Mouse (Mus musculus): ENCODE data around the gene Tmem43.

The Tmem43 gene

DNA sequence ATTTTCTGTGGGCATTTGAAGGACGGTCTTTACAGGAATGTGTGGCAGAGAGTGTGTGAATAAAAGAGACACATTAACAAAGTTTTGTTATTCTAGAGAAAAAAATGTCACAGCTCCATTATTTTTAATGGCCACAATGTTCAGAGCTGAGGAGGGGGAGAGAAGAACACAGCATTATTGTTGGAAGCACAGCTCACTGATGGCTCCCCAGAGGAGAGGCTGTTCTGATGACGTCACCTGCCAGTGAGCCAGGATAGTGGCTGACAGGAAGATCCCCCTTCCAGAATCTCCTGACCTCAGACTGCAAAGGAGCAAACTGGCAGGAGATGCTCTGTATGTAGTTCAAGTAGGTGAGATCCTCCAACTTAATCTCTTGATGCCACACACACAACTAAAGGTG, 60.3 kb downstream of the Tmem43 start:
- DNase-seq (ENCODE audit: low spot score in 2 of 2): no peak

DNA sequence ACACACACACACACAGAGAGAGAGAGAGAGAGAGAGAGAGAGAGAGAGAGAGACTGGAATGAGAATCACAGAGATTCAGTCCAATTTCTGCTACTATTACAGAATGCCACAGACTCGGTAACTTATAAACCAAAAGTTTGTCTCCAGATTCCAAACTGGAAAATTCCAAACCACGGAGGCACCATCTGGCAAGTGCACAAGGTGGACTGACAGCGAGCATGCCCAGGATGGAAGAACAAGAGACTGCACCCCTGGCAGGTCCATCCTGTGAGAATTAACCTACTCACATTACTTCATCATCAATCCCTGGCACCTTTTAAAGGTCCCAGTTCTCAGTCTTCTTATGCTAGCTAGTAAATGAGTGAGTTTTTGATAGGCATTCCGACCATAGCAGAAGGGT, 60.8 kb downstream of the Tmem43 start:
- DNase-seq (ENCODE audit: low spot score in 2 of 2): no peak

GRCm38 (mm10) chr6:91535231-91535630, 61.7 kb downstream of the Tmem43 start:
- no peak for DNase-seq (ENCODE audit: low spot score in 2 of 2)

- no peak for DNase-seq (ENCODE audit: low spot score in 2 of 2)
These were observed 62.7 kb downstream of the Tmem43 start for GRCm38 (mm10) chr6:91536047-91536765.
